Mouse (Mus musculus): ENCODE results near the gene Calr4. TPM values are rescaled to one million over a fixed set of nuclear protein-coding genes. Genes with fewer than 3 reads are reported as not detected.

Calr4 gene
- 0.10 TPM in 1 of 2 replicates, not detected in the other for polyA plus RNA-seq (2016; fragmentation: Nextera tagmentation; extraction: Ambion mirVana)

- Histone ChIP-seq H3K36me3 (no peaks in the 10 kb centered on the region), H3K27me3 (ENCODE audit: insufficient read depth, poor library complexity, severe bottlenecking) (no peaks in the 10 kb centered on the region), H3K4me3 (no peak within 1 kb of the TSS), H3K27ac (no peak within 1 kb of the TSS), H3K9me3 (no peaks in the 10 kb centered on the region), H3K4me1 (replicated peaks) (peaks cover 17% of the 10 kb centered on the region)
- WGBS, result 83% methylated on average over 2 of the region's 2 CpGs
- DNase-seq (ENCODE audit: low spot score), result no peak
These were observed at the start of gene Calr4 for GRCm38 (mm10) chr4:109234185-109234584. Gene Calr4, plus strand, starts transcription at chr4:109234485.

GRCm38 (mm10) chr4:109185616-109186405, 48.5 kb upstream of the Calr4 start:
- Histone ChIP-seq H3K27ac (no peak overlapping the region), H3K27me3 (ENCODE audit: insufficient read depth, poor library complexity, severe bottlenecking) (no peaks in the 10 kb centered on the region), H3K4me1 (replicated peaks) (no peaks in the 10 kb centered on the region), H3K4me3 (no peak overlapping the region), H3K36me3 (no peaks in the 10 kb centered on the region), H3K9me3 (no peaks in the 10 kb centered on the region)
- no peak for DNase-seq (ENCODE audit: low spot score)
- 91% methylated on average over 8 of the region's 8 CpGs for WGBS

- no peaks in the 10 kb centered on the region for H3K9me3 ChIP-seq
- no peak overlapping the region for H3K27ac ChIP-seq
- no peaks in the 10 kb centered on the region for H3K4me1 ChIP-seq (replicated peaks)
- no peak for DNase-seq (ENCODE audit: low spot score)
- no peak overlapping the region for H3K4me3 ChIP-seq
- 0 out of 2 replicates have a peak, but pooled peaks cover under 1% of the 10 kb centered on the region for H3K36me3 ChIP-seq
- 84% methylated on average over 10 of the region's 10 CpGs for WGBS
- H3K27me3 ChIP-seq (ENCODE audit: insufficient read depth, poor library complexity, severe bottlenecking), result no peaks in the 10 kb centered on the region
These were observed 42.7 kb upstream of the Calr4 start for GRCm38 (mm10) chr4:109191598-109191997.

GRCm38 (mm10) chr4:109193886-109194285, 40.4 kb upstream of the Calr4 start:
- WGBS, result 83% methylated on average over 5 of the region's 5 CpGs
- no peaks in the 10 kb centered on the region for H3K4me1 ChIP-seq (replicated peaks)
- H3K27ac ChIP-seq, result no peak overlapping the region
- no peaks in the 10 kb centered on the region for H3K27me3 ChIP-seq (ENCODE audit: insufficient read depth, poor library complexity, severe bottlenecking)
- no peak overlapping the region for H3K4me3 ChIP-seq
- no peak for DNase-seq (ENCODE audit: low spot score)
- H3K9me3 ChIP-seq, result no peaks in the 10 kb centered on the region
- peaks cover 14% of the 10 kb centered on the region; the same call in 1 of the 2 replicates for H3K36me3 ChIP-seq

GRCm38 (mm10) chr4:109195900-109196629, 38.2 kb upstream of the Calr4 start:
- 92% methylated on average over 7 of the region's 7 CpGs for WGBS
- Histone ChIP-seq H3K27ac (no peak overlapping the region), H3K9me3 (no peaks in the 10 kb centered on the region)

GRCm38 (mm10) chr4:109199069-109199468, 35.2 kb upstream of the Calr4 start:
- Histone ChIP-seq H3K9me3 (no peaks in the 10 kb centered on the region), H3K27ac (no peak overlapping the region), H3K4me1 (replicated peaks) (peaks cover 15% of the 10 kb centered on the region), H3K36me3 (peaks cover 14% of the 10 kb centered on the region; the same call in 1 of the 2 replicates), H3K4me3 (no peak overlapping the region), H3K27me3 (ENCODE audit: insufficient read depth, poor library complexity, severe bottlenecking) (no peaks in the 10 kb centered on the region)
- no peak for DNase-seq (ENCODE audit: low spot score)
- WGBS, result 87% methylated on average over 4 of the region's 4 CpGs

More at GRCm38 (mm10) chr4:109195900-109196629, 38.2 kb upstream of the Calr4 start:
- Histone ChIP-seq H3K4me1 (replicated peaks) (peaks cover 6% of the 10 kb centered on the region), H3K4me3 (no peak overlapping the region), H3K27me3 (ENCODE audit: insufficient read depth, poor library complexity, severe bottlenecking) (no peaks in the 10 kb centered on the region), H3K36me3 (peaks cover 14% of the 10 kb centered on the region; the same call in 1 of the 2 replicates)
- DNase-seq (ENCODE audit: low spot score), result no peak

- DNase-seq (ENCODE audit: low spot score), result peak; percentile 99
- Histone ChIP-seq H3K27me3 (ENCODE audit: insufficient read depth, poor library complexity, severe bottlenecking) (no peaks in the 10 kb centered on the region), H3K9me3 (no peaks in the 10 kb centered on the region), H3K4me1 (replicated peaks) (peaks cover 15% of the 10 kb centered on the region), H3K27ac (peak within 1 kb of the TSS; percentile 93), H3K36me3 (peaks cover 11% of the 10 kb centered on the region; the same call in 1 of the 2 replicates), H3K4me3 (peak within 1 kb of the TSS; percentile 85)
- under 1% methylated on average over 59 of the region's 59 CpGs for WGBS
These were observed 32.5 kb upstream of the Calr4 start, which contains the start of gene Osbpl9 for GRCm38 (mm10) chr4:109201582-109202424. Gene Osbpl9, minus strand, starts transcription at chr4:109202272.

GRCm38 (mm10) chr4:109203931-109204330, 30.4 kb upstream of the Calr4 start:
- Histone ChIP-seq H3K27ac (no peak overlapping the region), H3K4me3 (no peak overlapping the region), H3K4me1 (replicated peaks) (peaks cover 15% of the 10 kb centered on the region), H3K27me3 (ENCODE audit: insufficient read depth, poor library complexity, severe bottlenecking) (no peaks in the 10 kb centered on the region), H3K9me3 (no peaks in the 10 kb centered on the region), H3K36me3 (no peaks in the 10 kb centered on the region)
- no peak for DNase-seq (ENCODE audit: low spot score)
- 96% methylated on average over 1 of the region's 1 CpGs for WGBS

GRCm38 (mm10) chr4:109204416-109204815, 29.9 kb upstream of the Calr4 start:
- Histone ChIP-seq H3K27ac (no peak overlapping the region), H3K4me3 (no peak overlapping the region), H3K9me3 (no peaks in the 10 kb centered on the region), H3K4me1 (replicated peaks) (peaks cover 15% of the 10 kb centered on the region), H3K27me3 (ENCODE audit: insufficient read depth, poor library complexity, severe bottlenecking) (no peaks in the 10 kb centered on the region), H3K36me3 (no peaks in the 10 kb centered on the region)
- 81% methylated on average over 1 of the region's 1 CpGs for WGBS
- DNase-seq (ENCODE audit: low spot score), result no peak

GRCm38 (mm10) chr4:109207524-109207923, 26.8 kb upstream of the Calr4 start:
- Histone ChIP-seq H3K4me3 (no peak overlapping the region), H3K4me1 (replicated peaks) (peaks cover 8% of the 10 kb centered on the region; the same call in 1 of the 2 replicates), H3K36me3 (no peaks in the 10 kb centered on the region), H3K9me3 (no peaks in the 10 kb centered on the region), H3K27ac (no peak overlapping the region), H3K27me3 (ENCODE audit: insufficient read depth, poor library complexity, severe bottlenecking) (no peaks in the 10 kb centered on the region)
- 81% methylated on average over 5 of the region's 5 CpGs for WGBS
- no peak for DNase-seq (ENCODE audit: low spot score)

GRCm38 (mm10) chr4:109210253-109210652, 24.0 kb upstream of the Calr4 start:
- no peak overlapping the region; the same call in 1 of the 2 replicates for H3K27ac ChIP-seq

GRCm38 (mm10) chr4:109210881-109211280, 23.4 kb upstream of the Calr4 start:
- Histone ChIP-seq H3K4me1 (replicated peaks) (peaks cover 7% of the 10 kb centered on the region; the same call in 1 of the 2 replicates), H3K27me3 (ENCODE audit: insufficient read depth, poor library complexity, severe bottlenecking) (no peaks in the 10 kb centered on the region), H3K27ac (no peak overlapping the region; the same call in 1 of the 2 replicates), H3K4me3 (no peak overlapping the region), H3K36me3 (no peaks in the 10 kb centered on the region), H3K9me3 (no peaks in the 10 kb centered on the region)
- WGBS, result 74% methylated on average over 4 of the region's 4 CpGs
- DNase-seq (ENCODE audit: low spot score), result no peak

More at GRCm38 (mm10) chr4:109210253-109210652, 24.0 kb upstream of the Calr4 start:
- Histone ChIP-seq H3K27me3 (ENCODE audit: insufficient read depth, poor library complexity, severe bottlenecking) (no peaks in the 10 kb centered on the region), H3K9me3 (no peaks in the 10 kb centered on the region), H3K4me1 (replicated peaks) (peaks cover 7% of the 10 kb centered on the region; the same call in 1 of the 2 replicates), H3K4me3 (no peak overlapping the region), H3K36me3 (no peaks in the 10 kb centered on the region)
- 85% methylated on average over 2 of the region's 2 CpGs for WGBS
- DNase-seq (ENCODE audit: low spot score), result no peak
